Comparison of ENCODE assay signal across 9 mouse cellular contexts in genomic region chr19:55103081-55103830, GRCm38 (mm10). TPM values are rescaled to one million over a fixed set of nuclear protein-coding genes. Genes with fewer than 3 reads are reported as not detected.
A peak's percentile ranks its signal among the peaks of the same experiment; 100 is the strongest.
DNase-seq lines count a peak whose midpoint lies in the region; ATAC-seq and TF ChIP-seq lines count a peak whose summit lies in the region.
"Had no signal": no experiment of that assay in that cellular context is flagged by ENCODE, and none has a peak within 500 bp of the region (broad histone marks: within the 10 kb centered on the region; RNA-seq: fewer than 3 reads in every experiment).

No protein-coding gene starts in this region.

- no peaks in the 10 kb centered on the region for H3K36me3 ChIP-seq in C2C12 (ENCODE audit: control insufficient read depth, insufficient read depth)
- no peaks in the 10 kb centered on the region for H3K36me3 ChIP-seq in intestine, embryonic 16.5 days (ENCODE audit: control insufficient read depth, insufficient read depth, low read length)
- H3K36me3 ChIP-seq in lung, embryonic 15.5 days = no peaks in the 10 kb centered on the region
- H3K36me3 ChIP-seq: liver, embryonic 13.5 days had no signal

- no peak for ATAC-seq in intestine, embryonic 16.5 days
- ATAC-seq in lung, embryonic 15.5 days (ENCODE audit: borderline replicate concordance, extremely low read depth, low FRiP score, low TSS enrichment) = peak; percentile 48; the same call in 1 of the 2 replicates

- H3K9ac ChIP-seq in intestine, embryonic 16.5 days (ENCODE audit: low read depth, low read length) = no peak overlapping the region
- H3K9ac ChIP-seq in lung, embryonic 15.5 days = no peak overlapping the region
- H3K9ac ChIP-seq: liver, embryonic 13.5 days had no signal

- H3K79me3 ChIP-seq in C2C12 (ENCODE audit: low read depth) = no peaks in the 10 kb centered on the region

- no peak for TF ChIP-seq CTCF in C2C12 (IDR thresholded peaks at IDR 0.05; ENCODE audit: control insufficient read depth, insufficient read depth, insufficient read length)

- no peaks in the 10 kb centered on the region for H3K27me3 ChIP-seq in C2C12 (ENCODE audit: control insufficient read depth, insufficient read depth, insufficient read length)
- H3K27me3 ChIP-seq in intestine, embryonic 16.5 days (replicated peaks; ENCODE audit: control insufficient read depth, insufficient read depth, low read length) = no peaks in the 10 kb centered on the region
- H3K27me3 ChIP-seq in lung, embryonic 15.5 days = no peaks in the 10 kb centered on the region
- H3K27me3 ChIP-seq: liver, embryonic 13.5 days had no signal

- H3K4me3 ChIP-seq in C2C12 (ENCODE audit: insufficient read depth, poor library complexity, severe bottlenecking) = no peak overlapping the region
- no peak overlapping the region for H3K4me3 ChIP-seq in intestine, embryonic 16.5 days (ENCODE audit: low read length)
- H3K4me3 ChIP-seq in lung, embryonic 15.5 days = peak overlapping the region; percentile 32
- H3K4me3 ChIP-seq: liver, embryonic 13.5 days had no signal

- H3K27ac ChIP-seq in intestine, embryonic 16.5 days (ENCODE audit: low read length) = peak overlapping the region; percentile 21; the same call in 1 of the 2 replicates
- H3K27ac ChIP-seq in lung, embryonic 15.5 days = peak overlapping the region; percentile 83
- H3K27ac ChIP-seq: liver, embryonic 13.5 days had no signal

- peak; percentile 20 to 46 for DNase-seq in cerebellum, adult 18-20 months
- DNase-seq in cerebellum, adult 11 months = no peak
- DNase-seq in frontal cortex, postnatal 36 days (ENCODE audit: low spot score in 2 of 2) = peak; percentile 28 to 52
- DNase-seq in right cerebral cortex, postnatal 14 days = peak; percentile 18
- no peak for DNase-seq in spleen, adult 12 weeks (ENCODE audit: low spot score)
- DNase-seq: liver, embryonic 13.5 days had no signal

- 50% methylated on average over 11 of the region's 11 CpGs for WGBS in intestine, embryonic 16.5 days
- 31% methylated on average over 11 of the region's 11 CpGs for WGBS in lung, embryonic 15.5 days

- H3K79me2 ChIP-seq in C2C12 (ENCODE audit: control insufficient read depth, insufficient read depth) = peaks cover 17% of the 10 kb centered on the region

- peaks cover 18% of the 10 kb centered on the region for H3K4me1 ChIP-seq in intestine, embryonic 16.5 days (ENCODE audit: control insufficient read depth, insufficient read depth, low read length)
- peaks cover 29% of the 10 kb centered on the region for H3K4me1 ChIP-seq in lung, embryonic 15.5 days

- no peaks in the 10 kb centered on the region for H3K9me3 ChIP-seq in intestine, embryonic 16.5 days (ENCODE audit: control insufficient read depth, low read length)
- H3K9me3 ChIP-seq in lung, embryonic 15.5 days = no peaks in the 10 kb centered on the region
- H3K9me3 ChIP-seq: liver, embryonic 13.5 days had no signal

- no peak overlapping the region for H3K4me2 ChIP-seq in intestine, embryonic 16.5 days (ENCODE audit: low read depth, low read length)
- H3K4me2 ChIP-seq in lung, embryonic 15.5 days = peak overlapping the region; percentile 37
- H3K4me2 ChIP-seq: liver, embryonic 13.5 days had no signal

- peak overlapping the region; percentile 46 for H3ac ChIP-seq in C2C12 (ENCODE audit: control insufficient read depth, insufficient read length, low read depth)

TF ChIP-seq in C2C12, 6 proteins besides CTCF, POLR2A, EP300 and RAD21:
- TF ChIP-seq MAX (IDR thresholded peaks at IDR 0.05) (no peak), FOSL1 (IDR thresholded peaks at IDR 0.05; ENCODE audit: insufficient read depth, low read length, poor library complexity, severe bottlenecking) (no peak), USF1 (IDR thresholded peaks at IDR 0.05; ENCODE audit: low read depth) (peak; percentile 94), CEBPB (IDR thresholded peaks at IDR 0.05; ENCODE audit: low read depth) (no peak), MYOD1 (IDR thresholded peaks at IDR 0.05; ENCODE audit: control insufficient read depth, insufficient read length, low read depth) (peak; percentile 47), MYOG (IDR thresholded peaks at IDR 0.05; ENCODE audit: control insufficient read depth, extremely low read depth, insufficient read length) (no peak)

RNA-seq across cellular contexts. Expression of gene Gpam, which starts 23.8 kb away (rescaled TPM):
- 7.0 TPM for polyA plus RNA-seq in C2C12 (2012; fragmentation: generic; extraction: Trizol)
- 21.5 and 25.5 TPM in 2 replicates for polyA plus RNA-seq in intestine, embryonic 16.5 days (2015; fragmentation: Nextera tagmentation; extraction: Ambion mirVana)
- polyA plus RNA-seq in lung, embryonic 15.5 days (2015; fragmentation: Nextera tagmentation; extraction: Ambion mirVana) = 28.7 and 29.2 TPM in 2 replicates

Comparison
In these comparisons a context has a peak if more than half of its experiments do, and no peak if none do; other contexts are left out.
1. DNase-seq: peak in cerebellum, adult 18-20 months (2 of 2), frontal cortex, postnatal 36 days (2 of 2) and right cerebral cortex, postnatal 14 days (single experiment); none in cerebellum, adult 11 months (single experiment) and spleen, adult 12 weeks (single experiment).